Mouse (Mus musculus): ENCODE measurements at regions not wholly inside any gene's neighbourhood (a gene's known extent, or its start where the extent isn't known, plus 50 kb on each side); places are given as distances from the start of the nearest gene placed in this dataset.

DNA sequence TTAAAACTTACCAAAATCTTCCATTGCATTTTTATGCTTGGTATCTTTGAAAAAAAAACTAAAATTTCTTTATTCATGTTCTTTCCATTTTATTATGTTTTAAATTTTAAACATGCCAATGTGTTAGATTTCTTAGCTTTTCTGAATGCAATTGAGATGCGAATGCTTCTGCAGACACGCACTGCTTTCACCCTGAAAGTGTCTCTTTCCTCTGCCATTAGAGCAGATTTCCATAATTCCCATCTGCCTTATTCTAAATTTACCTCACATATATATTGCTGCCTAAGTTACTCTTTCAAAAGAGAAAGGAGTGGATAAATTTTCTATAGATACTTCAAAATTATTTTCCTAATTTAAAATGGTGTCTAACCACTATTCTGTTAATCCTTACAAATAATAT is 1596.6 kb downstream of the Kcnt2 start:
- TF ChIP-seq CTCF (IDR thresholded peaks at IDR 0.05; ENCODE audit: low read depth) (no peak), EP300 (optimal IDR thresholded peaks at IDR 0.05) (no peak)
